Mouse (Mus musculus) cerebellum, adult 2 months (tissue): Measurements from ENCODE around the gene Pcdh19. TPM values are rescaled to one million over a fixed set of nuclear protein-coding genes. Genes with fewer than 3 reads are reported as not detected.

Experiments used
- DNase-seq, 2 experiments: peaks; one replicate each; pipeline ENCODE4 v3.0.0; 2021
- H3K27ac ChIP-seq: fragments of 200-500 bp; 2 replicates; pipeline ENCODE4 v1.5.1; 2012; ENCODE audit warnings: low read length, control low read depth, inconsistent platforms; ENCODE audit not compliant: insufficient read depth
- H3K27me3 ChIP-seq: fragments of 200-500 bp; 2 replicates; pipeline ENCODE4 v1.6.1; 2012; ENCODE audit warnings: inconsistent platforms, mild to moderate bottlenecking, low read length, moderate library complexity; ENCODE audit not compliant: control insufficient read depth, insufficient read depth
- H3K4me1 ChIP-seq: fragments of 200-500 bp; 2 replicates; pipeline ENCODE4 v1.6.1; 2011; ENCODE audit warnings: low read length; ENCODE audit not compliant: control insufficient read depth, insufficient read depth
- H3K4me3 ChIP-seq: fragments of 200-500 bp; replicated peaks from 2 replicates; pipeline ENCODE3; 2011; ENCODE audit warnings: mild to moderate bottlenecking, low read depth, low read length, control low read depth; ENCODE audit not compliant: insufficient read depth
- CTCF ChIP-seq: fragments of 200-500 bp; IDR thresholded peaks from 2 replicates; pipeline ENCODE4 v1.5.1; 2011; ENCODE audit warnings: low read depth, mild to moderate bottlenecking, control low read depth, low read length, moderate library complexity, borderline replicate concordance; ENCODE audit not compliant: insufficient read depth
- POLR2A ChIP-seq: fragments of 200-500 bp; IDR thresholded peaks from 2 replicates; pipeline ENCODE4 v1.6.1; 2011; ENCODE audit warnings: low read length, control low read depth, borderline replicate concordance; ENCODE audit not compliant: insufficient read depth
- WGBS: fragments of 180-500 bp; shearing (Covaris S2); methylation state at CpG from one replicate; pipeline ENCODE4 v1.1.7; 2018; 5-methylcytosine and 5-hydroxymethylcytosine counted together
- polyA plus RNA-seq: library from polyadenylated mRNA; depleted of rRNA; stranded (reverse); fragments of >200 nt; gene quantifications from 2 replicates; pipeline ENCODE4 v1.2.3, GENCODE M21; 2012

Pcdh19 gene
- polyA plus RNA-seq, 1 experiment: 4.0 TPM

DNA sequence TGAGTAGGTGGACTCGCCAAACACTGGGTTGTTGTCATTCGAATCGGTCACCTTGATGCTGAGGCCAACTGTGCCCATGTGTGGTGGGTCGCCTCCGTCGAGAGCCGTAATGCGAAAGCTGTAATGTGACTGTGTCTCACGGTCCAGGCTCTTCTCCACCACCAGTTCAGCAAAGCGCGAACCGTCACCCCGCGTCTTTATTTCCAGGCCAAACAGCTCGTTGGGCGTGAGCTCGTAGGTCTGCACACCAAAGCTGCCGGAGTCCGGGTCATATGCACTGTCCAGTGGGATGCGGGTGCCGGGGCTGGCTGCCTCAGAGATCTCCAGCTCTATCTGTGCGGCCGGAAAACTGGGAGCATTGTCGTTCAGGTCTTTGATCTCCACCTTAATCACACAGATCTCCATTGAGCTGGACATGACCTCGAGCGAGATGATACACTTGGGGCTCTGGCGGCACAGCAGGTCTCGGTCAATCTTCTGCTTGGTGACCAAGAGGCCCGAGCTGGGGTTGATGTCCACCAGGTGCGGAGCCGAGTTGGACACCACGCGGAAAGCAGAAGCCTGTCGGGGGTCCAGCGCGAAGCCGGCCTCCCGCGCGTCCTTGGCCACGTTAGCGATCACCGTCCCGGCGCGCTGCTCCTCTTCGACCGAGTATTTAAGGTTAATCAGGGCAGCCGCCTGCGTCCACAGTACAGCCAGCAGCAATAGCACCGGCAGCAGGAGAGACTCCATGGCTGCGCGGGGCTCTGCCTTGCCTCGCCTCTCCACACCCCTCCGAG, 2.1 kb downstream of the Pcdh19 start:
- peaks cover 3% of the 10 kb centered on the region; the same call in 1 of the 2 replicates for H3K4me1 ChIP-seq
- peak overlapping the region; percentile 8 for H3K4me3 ChIP-seq
- no peaks in the 10 kb centered on the region; the same call in 1 of the 2 replicates for H3K27me3 ChIP-seq
- DNase-seq: peak in 1 of 2 experiments; percentile 12
- H3K27ac ChIP-seq: no peak overlapping the region
- 7% methylated on average over 50 of the region's 55 CpGs for WGBS
- TF ChIP-seq CTCF: no peak

DNA sequence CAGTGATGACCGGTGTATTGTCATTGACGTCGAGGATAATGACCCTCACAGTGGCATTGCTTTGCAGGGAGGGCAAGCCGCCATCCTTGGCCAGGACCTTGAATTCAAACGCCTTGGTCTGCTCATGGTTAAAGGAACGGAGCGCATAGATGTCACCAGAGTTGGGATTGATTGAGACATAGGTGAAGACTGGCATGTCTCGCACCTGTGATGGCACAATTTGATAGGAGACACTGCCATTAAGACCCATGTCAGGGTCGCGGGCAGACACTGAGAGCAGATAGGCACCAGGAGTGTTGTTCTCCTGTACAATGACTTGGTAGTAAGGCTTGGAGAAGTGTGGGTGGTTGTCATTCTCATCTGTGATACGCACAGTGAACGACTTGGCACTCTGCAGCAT, 3.2 kb downstream of the Pcdh19 start:
- no peak for DNase-seq
- Histone ChIP-seq H3K27ac (no peak overlapping the region), H3K27me3 (no peaks in the 10 kb centered on the region; the same call in 1 of the 2 replicates), H3K4me3 (no peak overlapping the region), H3K4me1 (peaks cover 3% of the 10 kb centered on the region; the same call in 1 of the 2 replicates)
- 45% methylated on average over 12 of the region's 12 CpGs for WGBS
- TF ChIP-seq POLR2A (no peak), CTCF (no peak)

DNA sequence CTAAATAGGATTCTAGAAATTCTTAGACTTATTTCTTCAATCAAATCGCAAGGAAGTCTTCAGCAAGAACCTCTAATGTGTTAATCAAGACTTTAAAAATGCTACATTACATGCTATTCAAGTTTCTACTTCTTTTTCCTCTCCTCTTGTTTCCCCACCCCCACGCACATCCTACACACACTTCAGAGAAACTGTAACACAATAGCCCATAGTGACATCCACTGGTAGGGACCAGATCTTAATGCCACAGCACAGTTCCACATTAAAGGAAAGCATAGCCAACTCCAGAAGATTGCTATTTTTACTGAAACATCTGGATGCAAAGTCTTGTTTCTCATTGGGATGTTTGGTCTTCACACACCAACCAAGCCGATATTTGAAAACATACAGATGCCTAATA, 4.8 kb downstream of the Pcdh19 start:
- no peak overlapping the region for H3K27ac ChIP-seq
- H3K27me3 ChIP-seq: no peaks in the 10 kb centered on the region; the same call in 1 of the 2 replicates
- 60% methylated on average over 3 of the region's 3 CpGs for WGBS

DNA sequence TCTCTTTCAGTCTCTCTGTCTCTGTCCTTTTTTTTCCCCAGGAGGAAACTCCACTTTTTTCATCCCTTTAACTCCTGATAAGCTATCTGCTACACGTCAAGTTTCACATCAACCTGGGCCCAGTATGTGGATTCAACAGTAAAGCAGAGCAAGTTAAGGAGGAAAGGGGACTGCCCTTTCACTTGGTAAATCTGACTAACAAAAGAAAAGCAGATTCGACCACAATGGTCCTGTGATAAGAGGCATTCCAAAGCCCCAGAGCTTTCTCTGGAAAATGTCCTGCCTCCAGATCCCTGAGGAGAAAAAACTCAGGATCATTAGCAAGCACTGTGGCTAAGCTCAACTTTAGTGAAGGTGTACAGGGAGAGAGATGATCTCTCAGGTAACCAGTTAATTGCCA, 13.7 kb downstream of the Pcdh19 start:
- Histone ChIP-seq H3K4me3 (no peak overlapping the region), H3K27ac (no peak overlapping the region), H3K4me1 (no peaks in the 10 kb centered on the region), H3K27me3 (no peaks in the 10 kb centered on the region)
- TF ChIP-seq CTCF (no peak), POLR2A (no peak)
- no peak for DNase-seq
- 36% methylated on average over 2 of the region's 2 CpGs for WGBS

More for the DNA sequence above, 4.8 kb downstream of the Pcdh19 start:
- DNase-seq: no peak
- TF ChIP-seq CTCF (no peak), POLR2A (no peak)
- peaks cover 3% of the 10 kb centered on the region; the same call in 1 of the 2 replicates for H3K4me1 ChIP-seq
- no peak overlapping the region for H3K4me3 ChIP-seq

DNA sequence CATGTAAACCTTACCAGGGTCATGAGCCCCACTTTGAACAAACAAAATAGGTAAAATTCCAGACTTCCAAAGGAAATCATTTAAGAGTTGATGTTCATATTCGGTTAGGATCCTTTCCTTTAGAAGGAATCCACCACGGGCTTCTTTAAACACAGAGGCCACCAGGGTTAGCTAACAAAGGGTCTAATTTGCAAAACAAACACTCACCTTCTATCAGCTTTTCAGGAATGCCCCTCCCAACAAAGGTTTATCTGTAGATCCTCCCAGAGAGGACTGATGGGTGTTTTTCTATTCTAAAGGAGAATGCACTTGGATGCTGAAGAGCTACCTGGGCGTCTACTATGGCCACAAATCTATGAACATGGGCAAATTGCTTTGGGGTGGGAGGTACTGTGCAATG, 15.0 kb downstream of the Pcdh19 start:
- 51% methylated on average over 3 of the region's 3 CpGs for WGBS
- Histone ChIP-seq H3K27me3 (no peaks in the 10 kb centered on the region), H3K27ac (no peak overlapping the region), H3K4me3 (no peak overlapping the region), H3K4me1 (no peaks in the 10 kb centered on the region)
- DNase-seq: no peak
- no peak for TF ChIP-seq POLR2A
- TF ChIP-seq CTCF: no peak

DNA sequence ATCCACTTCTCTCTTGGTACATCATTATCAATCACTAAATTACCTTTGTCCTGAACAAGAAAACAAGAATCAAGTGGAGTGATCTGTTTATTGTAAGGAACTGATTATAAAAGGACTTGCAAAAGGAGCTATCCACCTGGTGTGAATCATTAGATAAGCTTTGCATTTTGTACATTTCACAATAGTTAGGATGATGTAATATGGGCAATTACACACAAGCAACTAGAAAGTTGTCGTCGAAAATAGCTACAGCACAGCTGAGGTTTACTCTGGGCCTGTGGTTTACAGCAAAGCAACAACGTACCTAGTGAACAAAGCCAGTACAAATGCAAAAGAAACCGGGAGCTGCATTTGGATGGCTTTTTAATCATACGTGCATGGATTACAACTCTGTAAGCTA, 28.7 kb downstream of the Pcdh19 start:
- TF ChIP-seq POLR2A (no peak), CTCF (no peak)
- H3K27me3 ChIP-seq: no peaks in the 10 kb centered on the region
- DNase-seq: no peak
- WGBS: 75% methylated on average over 5 of the region's 5 CpGs
- H3K4me3 ChIP-seq: no peak overlapping the region
- no peaks in the 10 kb centered on the region for H3K4me1 ChIP-seq
- H3K27ac ChIP-seq: no peak overlapping the region

DNA sequence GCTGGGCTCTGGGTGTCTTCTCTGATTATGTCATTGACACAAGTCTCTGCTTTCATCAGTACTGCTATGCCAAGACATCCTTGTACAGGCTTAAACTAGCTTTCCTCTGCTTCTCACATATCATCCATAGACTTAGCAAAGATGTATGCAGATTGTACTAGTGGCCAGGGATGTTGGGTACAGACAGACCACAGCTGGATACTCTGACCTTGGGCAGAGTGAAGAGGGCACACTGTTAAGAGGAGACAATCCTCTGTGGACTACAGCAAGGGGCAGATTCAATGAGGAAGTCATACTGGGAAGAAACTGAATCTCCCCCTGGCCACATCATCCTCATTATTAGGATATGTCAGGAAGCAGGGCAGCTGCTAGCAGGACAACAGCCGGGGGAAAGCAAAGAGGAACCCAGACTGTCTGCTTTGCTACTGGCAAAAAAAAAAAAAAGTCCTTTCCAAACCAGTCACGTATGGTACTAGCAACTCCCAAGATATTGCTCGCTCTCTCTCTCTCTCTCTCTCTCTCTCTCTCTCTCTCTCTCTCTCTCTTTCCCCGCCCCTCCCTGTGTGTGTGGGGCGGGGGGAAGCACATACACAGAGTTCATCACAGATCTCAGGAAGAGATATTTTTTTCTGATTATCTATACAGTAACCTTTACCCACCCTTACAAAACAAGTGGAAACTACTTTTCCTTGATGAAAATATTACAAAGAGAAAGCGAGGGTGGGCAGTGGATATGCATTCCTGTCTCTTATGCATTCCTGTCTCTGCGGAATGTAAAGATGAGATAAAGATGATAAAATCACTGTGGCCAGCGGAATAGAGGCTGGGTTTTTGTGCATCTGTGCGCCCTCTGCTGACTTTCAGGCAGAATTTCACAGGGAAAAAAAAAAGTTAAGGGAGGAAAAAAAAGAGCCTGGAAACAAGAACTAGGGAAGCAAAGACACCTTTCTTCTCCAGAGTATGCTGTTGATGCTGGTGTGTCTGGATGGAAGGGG, 31.2 kb downstream of the Pcdh19 start:
- 7% methylated on average over 9 of the region's 9 CpGs for WGBS
- Histone ChIP-seq H3K27me3 (no peaks in the 10 kb centered on the region), H3K27ac (no peak overlapping the region), H3K4me1 (no peaks in the 10 kb centered on the region), H3K4me3 (no peak overlapping the region)
- peak; percentile 18; the same call in 1 of the 2 replicates for TF ChIP-seq CTCF
- TF ChIP-seq POLR2A: no peak
- peak in 1 of 2 experiments; percentile 5 for DNase-seq
